Mouse (Mus musculus) embryo, embryonic 11.5 days (tissue): Measurements from ENCODE around the gene Nxf3.
A peak's percentile ranks its signal among the peaks of the same experiment; 100 is the strongest.
"Not testable (repeated sequence)": the region's sequence is repeated elsewhere in the genome, so short reads cannot be mapped to it uniquely, and the experiment has no call there.

Source experiments
- DNase-seq: peaks from one replicate; pipeline ENCODE4 v3.0.0-alpha.2; 2012; ENCODE audit warnings: low read depth, low spot score

The Nxf3 gene

DNA sequence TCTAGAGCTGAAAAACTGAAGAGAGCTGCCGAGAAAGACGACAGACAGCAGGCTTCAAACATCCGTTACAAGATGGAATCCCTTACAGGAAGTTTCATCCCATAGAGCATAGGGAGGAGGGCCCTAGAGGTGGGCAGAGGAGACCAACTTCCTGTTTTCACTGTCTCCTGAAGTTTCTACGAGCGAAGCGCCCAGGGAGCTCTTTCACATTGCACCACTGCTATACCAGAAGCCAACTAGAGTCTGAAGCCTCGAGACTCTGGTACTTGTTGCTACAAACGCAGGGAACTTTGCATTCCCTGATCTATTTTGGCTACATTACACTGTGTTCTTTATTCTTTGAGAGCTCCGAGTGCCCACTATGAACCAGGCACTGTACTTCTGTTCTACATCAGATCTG is at the start of gene Nxf3:
Nxf3 (minus strand) TSS at position 101 of the 400 bp plus-strand sequence.
- DNase-seq: no peak

GRCm38 (mm10) chrX:136127744-136128064 is 42.6 kb upstream of the Nxf3 start:
- DNase-seq: peak; percentile 31

GRCm38 (mm10) chrX:136127038-136127743 is 42.1 kb upstream of the Nxf3 start:
- no peak for DNase-seq

DNA sequence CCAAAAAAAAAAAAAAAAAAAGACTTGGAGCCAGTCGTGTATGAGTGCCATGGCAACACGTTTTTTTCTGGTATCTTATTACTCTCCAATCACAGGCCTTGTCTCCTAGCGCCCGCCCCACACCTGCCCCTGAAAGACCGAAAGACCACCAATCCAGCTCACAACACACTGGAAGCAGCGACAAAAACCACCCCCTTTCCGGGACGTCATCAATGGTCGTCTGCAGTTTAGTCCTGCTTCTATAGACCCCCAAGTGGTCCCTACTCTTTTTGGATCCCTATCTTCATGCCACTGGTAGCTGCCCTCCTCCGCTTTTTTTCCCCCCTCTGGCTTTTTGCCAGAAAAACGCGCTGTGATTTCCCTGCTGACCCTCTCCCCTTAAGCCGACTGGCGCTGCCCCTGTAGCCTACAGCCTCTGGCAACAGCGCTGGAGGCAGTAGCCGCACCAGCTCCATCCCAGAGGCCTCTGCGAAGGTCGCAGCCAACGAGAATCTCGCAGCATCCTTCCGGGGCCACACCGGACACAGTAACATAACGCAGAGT is 30.4 kb upstream of the Nxf3 start:
- DNase-seq: peak; percentile 64

- no peak for DNase-seq
Measured at GRCm38 (mm10) chrX:136115015-136115414, 30.0 kb upstream of the Nxf3 start.

- no peak for DNase-seq
Measured at GRCm38 (mm10) chrX:136107942-136108341, 22.9 kb upstream of the Nxf3 start.

- no peak for DNase-seq
Measured at GRCm38 (mm10) chrX:136104724-136105088, 19.7 kb upstream of the Nxf3 start.

DNA sequence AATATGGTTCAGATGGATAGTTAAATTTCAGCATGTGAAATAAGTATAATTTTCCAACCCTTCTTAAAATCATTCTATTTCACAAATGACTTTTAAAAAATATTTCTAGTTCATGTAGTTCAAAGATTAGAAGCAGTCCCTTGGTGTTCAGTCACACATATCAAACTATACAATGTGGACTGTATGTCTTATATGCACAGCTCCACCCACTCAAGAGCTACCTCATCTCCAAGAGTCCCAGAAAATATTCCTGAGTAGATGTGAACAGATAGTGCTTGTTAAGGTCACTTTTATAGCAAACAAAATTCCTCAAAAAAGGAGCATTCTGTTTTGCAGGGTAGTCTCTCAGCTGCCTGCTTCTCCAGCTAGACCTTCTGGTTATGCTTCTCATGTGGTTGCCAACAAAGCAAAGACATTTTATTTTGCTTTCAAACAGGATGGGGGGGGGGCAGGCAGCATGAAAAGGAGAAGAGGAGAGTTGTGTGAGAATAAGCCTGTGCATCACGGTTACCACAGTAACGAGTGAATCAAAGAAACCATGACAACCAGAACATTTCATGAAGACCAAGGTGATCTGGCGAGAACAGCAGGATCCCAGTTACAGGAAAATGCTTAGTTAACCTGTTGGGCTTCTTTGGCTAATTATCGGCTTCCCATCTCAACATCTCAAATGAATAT is 19.1 kb upstream of the Nxf3 start:
- DNase-seq: no peak

- no peak for DNase-seq
Measured at GRCm38 (mm10) chrX:136094421-136094820, 9.4 kb upstream of the Nxf3 start.

DNA sequence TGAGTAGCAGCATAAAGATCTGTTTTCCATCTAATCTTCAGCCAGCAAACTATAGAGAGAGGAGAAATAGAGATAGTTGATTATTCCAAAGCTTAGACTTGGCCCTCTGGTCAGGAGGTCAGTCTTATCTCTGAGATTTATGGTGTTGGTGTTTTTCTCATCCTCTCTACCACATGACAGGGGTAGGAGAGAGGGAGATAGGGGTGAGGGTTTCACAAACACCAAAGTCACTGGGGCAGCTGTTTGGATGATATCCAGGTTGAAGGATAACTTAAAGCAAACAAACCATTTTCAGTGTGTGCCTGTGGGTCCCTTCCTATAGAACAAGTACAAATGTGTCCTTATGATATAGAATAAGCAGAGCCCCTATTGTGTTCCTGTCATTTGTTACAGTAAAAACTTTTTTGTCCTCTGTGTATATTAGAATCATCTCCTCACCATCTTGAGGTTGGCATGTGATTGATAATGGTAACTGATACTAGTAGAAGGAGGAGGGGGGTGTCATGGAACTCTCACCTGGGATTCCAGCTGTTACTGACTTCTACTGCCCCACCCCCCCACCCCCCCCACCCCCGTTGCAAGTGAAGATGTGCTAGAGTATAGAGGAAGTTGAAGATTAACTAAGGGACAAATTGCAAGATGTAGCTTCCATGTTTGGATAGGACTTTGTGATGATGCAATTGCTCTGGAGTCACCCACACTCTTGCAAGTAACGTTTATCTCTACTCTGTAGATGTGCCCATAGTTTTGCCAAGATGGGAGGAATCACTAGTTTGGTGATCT is 7.6 kb upstream of the Nxf3 start:
- no peak for DNase-seq

GRCm38 (mm10) chrX:136068020-136068419 is 17.0 kb downstream of the Nxf3 start, which contains the start of gene Bex2:
Bex2 (minus strand) TSS chrX:136068236.
- DNase-seq: not testable (repeated sequence)

GRCm38 (mm10) chrX:136067201-136067991 is 17.7 kb downstream of the Nxf3 start:
- peak; percentile 30 for DNase-seq

GRCm38 (mm10) chrX:136060698-136061097 is 24.4 kb downstream of the Nxf3 start:
- DNase-seq: no peak

- DNase-seq: no peak
Measured at GRCm38 (mm10) chrX:136051219-136051618, 33.8 kb downstream of the Nxf3 start.

GRCm38 (mm10) chrX:136047528-136047927 is 37.5 kb downstream of the Nxf3 start:
- peak; percentile 60 for DNase-seq

DNA sequence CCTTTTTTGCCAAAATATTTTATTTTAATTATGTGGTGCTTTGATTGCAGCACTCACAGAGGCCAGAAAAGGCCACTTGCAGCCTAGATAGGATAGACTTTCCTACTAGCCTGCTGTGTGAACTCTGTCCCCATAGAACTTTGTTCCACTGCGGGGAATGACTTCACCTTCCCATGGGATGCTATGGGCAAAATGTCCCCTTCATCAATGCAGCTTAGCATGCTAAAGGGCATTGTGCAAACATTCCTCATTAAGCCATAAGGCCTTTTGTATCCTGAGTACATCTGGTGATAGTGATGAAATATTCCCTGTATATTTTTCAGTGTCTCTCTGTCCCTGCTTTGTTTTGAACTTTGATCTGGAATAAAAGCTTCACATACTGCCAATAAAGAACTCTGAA is 41.3 kb downstream of the Nxf3 start:
- DNase-seq: no peak

GRCm38 (mm10) chrX:136032799-136033763 is 52.0 kb downstream of the Nxf3 start, which contains the start of gene Arxes1:
Arxes1 (plus strand) TSS chrX:136033367.
- DNase-seq: not testable (repeated sequence)

DNA sequence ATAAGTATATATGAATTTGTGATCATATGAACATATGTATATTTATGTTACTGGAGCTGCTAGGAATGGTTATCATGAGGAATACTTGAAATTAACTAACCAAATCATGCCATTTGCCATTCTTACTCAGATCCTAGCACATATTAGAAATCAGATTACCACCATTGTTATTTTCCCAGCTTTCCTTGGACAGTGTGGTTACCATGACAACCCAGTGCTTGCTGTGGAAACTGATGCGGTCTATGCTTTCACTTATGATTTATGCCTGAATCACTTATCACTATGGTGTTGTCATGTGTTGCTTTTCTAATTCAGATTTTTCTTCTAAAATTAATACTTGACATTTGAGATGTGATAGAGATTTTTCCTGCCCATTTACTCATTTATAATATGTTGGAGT is 54.7 kb downstream of the Nxf3 start:
- DNase-seq: no peak
